Mouse (Mus musculus) liver, embryonic 14.5 days (tissue): ENCODE results near the gene Dok1.

Experiments used
- CTCF ChIP-seq: IDR thresholded peaks from 2 replicates; pipeline ENCODE4 v1.5.1; 2016; ENCODE audit warnings: antibody characterized with exemption, low read depth, control low read depth
- EP300 ChIP-seq: IDR thresholded peaks from 2 replicates; pipeline ENCODE4 v1.6.1; 2016; ENCODE audit warnings: antibody characterized with exemption, low read depth

- TF ChIP-seq EP300: no peak
- TF ChIP-seq CTCF: no peak
Observed at GRCm38 (mm10) chr6:83069488-83070246, 36.4 kb upstream of the Dok1 start.
